Mouse (Mus musculus) MEL-GATA-1-ER (cell line): ENCODE results near the gene Arhgap28.

Experiments
- DNase-seq: peaks from one replicate; pipeline ENCODE4 v3.0.0-alpha.2; 2012; ENCODE audit warnings: low read depth; ENCODE audit errors: extremely low read depth

The Arhgap28 gene

GRCm38 (mm10) chr17:67941026-67941425 is 62.9 kb downstream of the Arhgap28 start:
- DNase-seq, result no peak

DNA sequence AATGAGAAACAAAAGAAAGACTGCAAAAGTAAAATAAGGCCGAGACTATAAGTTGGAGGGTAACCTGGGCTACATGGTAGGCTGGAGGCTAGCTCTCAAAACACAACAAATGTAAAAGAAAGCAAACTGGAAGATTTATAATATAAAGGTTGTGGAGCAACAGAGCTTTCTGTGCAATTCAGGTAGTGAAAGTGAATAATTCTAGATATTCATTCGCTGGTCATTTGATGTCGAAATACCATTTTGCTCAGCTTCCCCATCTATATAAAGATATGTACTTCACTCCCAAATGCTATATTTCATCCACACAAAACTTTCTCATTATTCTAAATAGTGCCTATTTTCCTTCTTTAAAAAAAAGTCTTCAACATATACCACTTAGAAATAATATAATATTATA is 66.9 kb downstream of the Arhgap28 start:
- no peak for DNase-seq

DNA sequence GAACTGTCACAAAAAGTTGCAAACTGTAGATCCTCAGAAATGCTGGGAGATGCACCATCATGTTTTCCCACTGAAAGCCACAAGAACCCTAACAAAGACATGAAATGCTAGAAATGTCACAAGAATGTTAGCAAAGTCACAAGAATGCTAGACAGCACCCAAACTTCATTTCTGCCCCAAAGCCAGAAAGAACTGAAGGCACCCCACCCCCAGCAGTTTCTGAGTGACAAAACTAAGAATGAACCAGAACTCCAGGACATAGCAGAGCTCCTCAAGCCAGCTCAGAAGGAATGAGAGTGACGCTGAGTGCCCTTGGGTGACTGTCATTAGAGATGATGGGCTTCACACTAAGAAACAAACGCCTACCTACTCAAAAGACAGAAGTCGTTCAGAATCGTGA is 68.4 kb downstream of the Arhgap28 start:
- DNase-seq, result no peak

DNA sequence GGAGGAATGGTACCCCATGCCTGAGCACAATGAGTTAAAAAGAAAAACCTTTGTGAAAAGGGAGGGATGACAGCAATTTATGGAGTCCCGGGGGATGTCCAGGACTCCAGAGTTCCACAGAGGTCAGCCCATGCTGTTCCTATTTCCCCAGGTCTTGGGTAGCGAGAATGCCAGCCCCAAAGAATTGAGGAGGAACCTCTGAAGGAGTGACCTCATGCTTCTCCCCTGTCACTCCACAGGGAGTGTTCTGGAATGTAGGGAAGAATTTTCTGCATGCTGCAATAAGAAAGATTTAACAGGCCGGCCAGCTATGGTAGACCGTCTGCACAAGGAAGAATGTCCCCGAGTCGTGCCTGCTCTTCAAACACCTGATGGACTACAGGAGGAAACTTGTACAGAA is 72.5 kb downstream of the Arhgap28 start:
- no peak for DNase-seq

DNA sequence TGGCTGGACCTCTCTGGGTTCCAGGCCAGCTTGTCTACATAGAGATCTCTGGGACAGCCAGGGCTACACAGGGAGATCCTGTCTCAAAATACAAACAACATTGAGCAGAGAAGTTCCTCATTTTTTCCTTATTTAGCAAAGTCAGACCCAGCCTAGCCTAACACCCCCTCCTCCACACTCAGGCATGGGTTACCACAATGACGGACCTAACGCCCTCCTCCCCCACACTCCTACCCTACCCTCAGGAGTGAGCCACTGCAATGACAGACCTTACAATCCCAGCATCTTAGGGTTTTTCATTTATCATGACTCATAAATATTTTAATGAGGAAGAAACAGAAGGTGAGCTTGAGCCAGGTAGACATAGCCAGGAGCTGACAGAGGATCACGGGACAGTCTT is 73.0 kb downstream of the Arhgap28 start:
- no peak for DNase-seq

GRCm38 (mm10) chr17:67930467-67930866 is 73.5 kb downstream of the Arhgap28 start:
- no peak for DNase-seq

DNA sequence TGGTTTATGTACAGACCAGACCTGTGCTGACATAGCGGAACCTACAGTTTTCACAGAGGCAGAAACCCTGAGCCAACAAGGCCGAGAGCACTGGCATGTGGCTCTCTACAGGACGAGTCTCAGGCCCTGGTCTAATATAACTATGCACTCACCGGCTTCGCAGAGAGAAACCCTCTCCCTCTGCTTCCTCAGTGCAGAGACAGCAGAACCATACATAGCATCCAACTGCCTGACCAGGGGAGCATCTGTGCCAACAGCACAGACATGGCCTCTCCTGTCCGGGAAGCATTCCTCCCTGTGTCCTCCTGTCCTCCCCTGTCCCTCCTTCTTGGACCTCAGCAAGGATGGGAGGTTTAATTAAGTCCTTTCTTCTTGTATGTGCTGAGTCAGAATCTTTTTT is 75.6 kb downstream of the Arhgap28 start:
- DNase-seq, result no peak

GRCm38 (mm10) chr17:67927864-67928263 is 76.1 kb downstream of the Arhgap28 start:
- no peak for DNase-seq

DNA sequence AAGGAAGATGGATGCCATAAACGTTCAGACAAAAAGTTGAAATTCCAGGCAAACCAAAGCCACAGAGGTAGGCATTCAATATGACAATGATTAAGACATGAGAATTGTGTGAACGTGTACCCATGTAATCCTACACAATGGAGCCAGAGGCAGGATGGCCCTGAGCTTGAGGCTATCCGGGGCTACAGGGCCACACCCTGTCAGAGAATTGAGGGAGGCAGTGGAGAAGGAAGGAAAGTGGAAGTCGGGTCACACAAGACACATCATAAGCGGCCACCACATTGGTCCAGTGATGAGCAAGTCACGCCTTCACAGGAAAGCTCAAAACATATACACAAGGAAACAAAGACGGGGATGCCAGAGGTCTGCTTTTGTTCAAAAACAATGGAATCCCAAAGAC is 84.0 kb downstream of the Arhgap28 start:
- DNase-seq, result no peak

DNA sequence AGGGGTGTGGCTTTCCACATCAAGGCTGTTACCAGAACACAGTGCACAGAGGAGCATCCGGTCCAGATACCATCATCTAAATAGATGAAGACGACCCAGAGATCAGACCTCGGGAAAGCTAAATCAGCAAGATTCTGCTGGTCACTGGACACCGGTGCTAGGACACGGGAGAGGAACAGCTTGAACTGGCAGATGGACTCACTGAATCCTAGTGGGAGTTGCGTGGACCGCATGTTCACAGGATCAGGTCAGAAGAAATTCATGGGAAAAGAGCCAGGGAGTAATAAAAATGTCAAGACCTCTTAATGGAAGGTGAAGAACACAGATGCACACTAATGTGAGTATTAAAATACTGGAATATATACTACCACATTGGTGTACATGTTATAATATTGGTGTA is 85.7 kb downstream of the Arhgap28 start:
- DNase-seq, result no peak

DNA sequence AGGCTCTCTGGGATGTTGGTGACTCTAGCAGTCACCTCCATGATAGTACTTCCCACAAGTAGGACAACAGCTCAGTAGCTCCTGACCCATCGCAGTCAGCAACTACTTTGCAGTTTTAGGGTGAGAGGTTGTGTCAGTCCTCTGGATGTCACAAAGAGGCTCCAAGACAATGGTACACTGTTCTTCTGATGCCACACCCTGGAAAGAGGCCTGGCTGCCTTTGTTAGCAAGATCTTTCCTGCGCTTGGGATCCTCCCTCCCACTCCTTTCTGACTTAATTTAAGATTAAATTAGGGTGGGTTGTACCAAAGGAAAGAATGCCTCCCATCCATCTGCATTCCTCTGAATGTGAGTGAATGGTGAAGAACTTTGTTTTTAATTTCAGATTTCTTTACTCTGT is 87.0 kb downstream of the Arhgap28 start:
- DNase-seq, result no peak

DNA sequence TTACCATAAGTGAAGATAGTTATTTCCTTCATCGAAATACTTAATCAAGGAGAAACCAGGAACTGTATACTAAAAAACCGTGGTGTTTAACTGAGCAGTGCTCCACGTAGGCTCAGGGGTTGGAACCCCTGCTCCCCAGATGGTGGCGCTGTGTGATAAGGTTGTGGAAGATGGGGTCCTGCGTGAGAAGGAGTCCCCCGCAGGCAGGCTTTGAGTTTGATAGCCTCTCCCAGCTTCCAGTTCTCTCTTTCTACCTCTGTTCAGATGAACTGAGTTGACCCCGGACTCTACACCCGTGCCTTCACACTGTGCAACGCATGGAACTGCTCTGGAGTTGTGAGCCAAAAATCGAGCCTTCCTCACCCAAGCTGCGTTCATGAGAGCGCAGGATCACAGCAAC is 91.3 kb downstream of the Arhgap28 start:
- no peak for DNase-seq

DNA sequence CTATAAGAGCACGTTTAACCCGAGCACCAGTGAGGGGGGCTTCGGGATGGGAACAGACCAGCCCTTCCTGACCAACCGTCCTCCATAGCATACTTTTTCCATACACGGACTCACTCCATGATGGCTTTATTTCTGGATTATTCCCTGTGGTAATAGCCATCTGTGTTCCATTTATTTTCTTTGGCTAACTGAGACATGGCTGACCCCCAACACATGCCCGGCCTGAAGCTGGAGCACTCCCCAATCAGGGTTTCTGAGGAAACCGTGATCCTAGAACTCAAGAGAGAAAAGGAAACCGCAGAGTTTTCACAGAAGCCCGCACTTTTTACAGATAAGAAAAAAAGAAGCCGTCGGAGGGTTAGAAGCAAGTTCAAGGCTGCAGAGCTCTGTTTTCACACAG is 91.9 kb downstream of the Arhgap28 start:
- no peak for DNase-seq

DNA sequence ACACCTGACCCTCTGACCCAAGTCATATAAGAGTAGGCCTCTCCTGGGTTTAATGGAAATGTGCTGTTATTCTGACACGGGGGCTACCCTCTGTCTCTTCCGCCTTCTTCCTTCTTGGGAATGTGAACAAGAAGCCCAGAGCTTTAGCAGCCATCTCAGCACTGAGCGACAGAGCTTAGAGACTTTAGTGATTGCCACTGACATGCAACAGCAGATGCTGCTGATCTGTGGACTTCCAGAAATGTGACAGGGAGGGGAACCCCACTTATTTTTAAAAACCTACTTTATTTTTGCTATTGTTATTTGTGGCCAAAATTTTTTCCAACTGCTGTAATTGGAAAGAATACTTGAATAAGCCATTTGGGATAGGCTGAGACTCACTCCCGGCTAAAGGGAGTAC is 95.4 kb downstream of the Arhgap28 start:
- DNase-seq, result no peak

DNA sequence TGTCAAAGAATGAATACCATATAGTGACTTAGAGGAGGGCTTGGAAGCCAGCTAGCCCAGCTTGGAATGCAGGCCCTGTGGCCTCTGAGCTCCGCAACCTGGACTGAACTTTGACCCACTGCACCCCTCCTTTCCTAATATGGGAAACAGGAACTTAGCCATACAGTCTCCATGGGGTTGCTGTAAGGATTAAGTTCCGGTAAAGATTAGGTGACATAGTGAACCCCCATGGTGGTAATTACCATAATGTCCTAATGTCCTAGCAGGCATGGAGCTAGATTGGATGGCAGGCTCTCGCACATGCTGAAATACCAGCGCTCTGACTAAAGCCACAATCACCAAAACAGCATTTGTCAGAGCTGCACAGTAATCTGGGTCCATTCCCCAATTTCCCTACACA is 95.8 kb downstream of the Arhgap28 start:
- no peak for DNase-seq

DNA sequence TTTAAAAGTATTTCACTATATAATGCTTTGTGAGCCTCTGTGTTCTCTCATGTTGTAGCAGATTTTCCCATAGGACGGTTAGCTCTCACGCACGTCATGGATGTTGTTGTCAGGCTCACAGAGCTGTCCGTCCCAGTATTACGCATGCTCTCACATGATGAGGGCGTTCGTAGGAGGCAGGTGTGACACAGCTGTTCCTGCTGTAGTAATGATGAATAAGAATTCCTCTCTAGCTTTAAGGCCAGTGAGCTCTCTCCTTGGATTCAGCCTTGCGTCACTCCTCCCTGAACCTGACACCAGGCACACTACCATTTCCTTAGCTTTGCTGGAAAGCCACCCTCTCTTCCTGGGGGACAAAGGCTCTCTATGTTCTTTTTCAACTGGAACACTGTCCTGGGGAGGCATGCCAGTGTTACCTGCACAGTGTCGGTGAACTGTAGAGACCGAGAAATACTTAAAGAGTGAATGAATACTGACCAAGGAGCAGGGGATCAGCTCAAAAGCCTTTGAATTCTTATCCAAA is 96.3 kb downstream of the Arhgap28 start:
- no peak for DNase-seq

DNA sequence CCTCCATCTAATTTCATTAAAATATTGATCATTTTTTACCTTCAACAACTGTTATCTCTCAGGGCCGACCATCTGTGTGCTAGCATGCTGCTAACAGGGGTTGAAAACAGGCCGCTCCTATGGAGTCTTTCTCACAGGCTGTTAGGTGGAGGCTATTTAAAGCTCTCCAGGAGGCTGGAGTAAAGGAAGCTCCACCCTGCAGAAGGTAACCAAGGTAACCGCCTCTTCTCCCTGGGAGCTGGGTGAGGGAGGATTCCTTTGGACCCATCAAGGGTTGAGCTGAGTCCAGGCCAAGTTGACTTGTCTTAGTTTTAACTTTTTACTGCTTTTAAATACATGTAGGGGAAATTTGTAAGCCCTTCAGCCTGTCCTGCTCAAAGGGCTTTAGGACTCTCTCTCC is 97.7 kb downstream of the Arhgap28 start:
- DNase-seq, result no peak

- no peak for DNase-seq
These were observed 99.5 kb downstream of the Arhgap28 start for GRCm38 (mm10) chr17:67904315-67904944.

DNA sequence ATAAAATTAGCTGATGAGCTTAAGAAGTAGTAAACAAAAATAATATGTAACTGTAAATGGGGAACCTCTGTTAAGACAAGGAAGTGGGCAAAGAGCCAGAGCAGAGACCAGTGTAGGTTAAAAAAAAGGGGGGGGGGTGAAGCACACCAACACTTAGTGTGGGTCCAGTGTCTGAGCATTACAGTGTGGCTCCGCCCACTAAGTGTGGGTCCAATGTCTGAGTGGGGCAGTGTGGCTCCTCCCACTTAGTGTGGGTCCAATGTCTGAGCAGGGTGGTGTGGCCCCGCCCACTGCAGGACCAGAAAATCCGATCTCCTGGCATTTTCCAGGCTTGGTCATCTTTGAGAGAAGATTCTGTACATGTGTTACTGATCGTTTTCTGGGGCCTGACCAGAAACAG is 101.1 kb downstream of the Arhgap28 start:
- no peak for DNase-seq

DNA sequence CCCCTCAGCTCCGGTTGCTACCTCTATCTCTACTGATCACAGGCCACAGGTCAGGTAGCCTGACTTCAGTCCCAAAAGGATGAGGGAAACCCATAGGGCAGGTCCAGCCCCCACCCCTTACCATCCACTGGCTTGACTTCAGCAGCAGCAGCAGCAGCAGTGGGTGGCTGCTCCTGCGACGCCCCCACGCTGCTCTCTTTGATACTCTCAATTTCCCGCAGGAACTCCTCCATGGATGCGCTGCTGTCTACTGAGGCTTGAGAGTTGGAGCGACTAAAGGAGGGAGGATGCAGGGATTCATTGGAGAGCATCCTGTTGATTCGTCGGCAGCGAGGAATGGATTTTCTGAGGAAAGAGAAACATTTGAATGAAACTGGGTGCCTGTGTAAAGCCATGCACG is 102.8 kb downstream of the Arhgap28 start:
- no peak for DNase-seq

DNA sequence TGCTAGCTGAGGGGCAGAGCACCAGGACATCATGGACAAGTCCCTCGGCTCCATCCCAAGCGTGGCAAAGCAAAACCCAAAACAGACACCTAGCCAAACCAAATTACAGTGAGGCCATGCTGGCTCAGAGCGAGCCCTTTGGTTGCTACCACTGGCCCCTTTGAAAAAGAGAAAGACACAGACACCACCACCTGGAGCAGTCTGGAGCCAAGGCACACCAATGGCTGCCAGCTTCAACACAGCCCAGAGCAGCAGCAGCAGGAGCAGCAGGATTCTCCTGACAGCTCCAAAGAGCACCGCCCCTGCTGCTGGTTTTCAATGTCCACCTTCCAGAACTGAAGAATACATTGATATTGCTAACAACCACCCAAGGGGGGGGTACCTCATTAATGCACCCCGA is 104.5 kb downstream of the Arhgap28 start:
- no peak for DNase-seq

- no peak for DNase-seq
These were observed 107.5 kb downstream of the Arhgap28 start for GRCm38 (mm10) chr17:67896413-67896812.

DNA sequence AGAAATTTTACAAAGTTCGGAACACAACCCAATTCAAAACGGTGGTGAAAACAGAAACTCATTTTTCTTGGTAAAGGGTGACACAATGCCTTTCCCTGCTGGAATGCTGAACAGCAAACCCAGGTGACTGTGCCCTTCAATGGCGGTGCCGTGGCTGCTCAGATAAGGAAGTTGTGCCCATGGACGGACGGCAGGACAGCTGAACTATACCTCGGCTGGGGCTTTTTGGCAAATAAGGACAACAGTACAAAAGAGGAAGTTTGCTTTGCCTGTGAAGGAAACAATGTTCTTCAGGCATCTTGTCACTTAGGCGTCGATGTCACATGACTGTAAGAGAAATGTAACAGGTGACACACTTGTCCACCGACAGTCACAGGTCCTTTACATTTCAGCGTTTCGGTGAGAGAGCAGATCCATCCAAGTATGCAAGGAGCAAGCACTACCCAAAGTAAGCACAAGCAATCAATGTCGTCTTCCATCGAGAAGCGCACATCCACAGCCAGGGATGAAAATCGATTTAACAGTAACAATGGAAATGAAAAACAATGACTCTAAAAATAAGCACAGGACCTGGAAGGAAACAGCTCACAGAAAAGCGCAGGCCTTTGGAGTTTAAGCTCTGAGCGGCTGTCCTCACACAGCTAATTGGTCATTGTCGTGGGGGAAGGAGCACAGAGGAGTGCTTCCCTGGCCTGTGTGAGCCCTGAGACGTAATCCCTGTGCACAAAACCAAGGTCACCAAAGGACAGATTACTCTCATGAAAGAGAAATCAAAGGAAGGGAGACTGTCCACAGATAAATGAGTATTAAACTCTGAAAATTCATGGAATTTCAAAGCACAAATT is 114.2 kb downstream of the Arhgap28 start:
- no peak for DNase-seq
